Mouse (Mus musculus) limb, embryonic 13.5 days (tissue): ENCODE measurements around the gene Serpina3i. TPM values are rescaled to one million over a fixed set of nuclear protein-coding genes. Genes with fewer than 3 reads are reported as not detected.

Experiments
- ATAC-seq: fragments of 200-750 bp; cut with Nextera tagmentation; 2 replicates; pipeline ENCODE4 v1.8.0; 2017; ENCODE audit warnings: low read depth, moderate number of reproducible peaks, moderate TSS enrichment; ENCODE audit not compliant: low FRiP score
- H3K27ac ChIP-seq: fragments of 300-500 bp; sonication (generic); 2 replicates; pipeline ENCODE4 v1.5.1; 2015; ENCODE audit warnings: inconsistent platforms, mild to moderate bottlenecking, moderate library complexity
- H3K27me3 ChIP-seq: fragments of 300-500 bp; sonication (generic); 2 replicates; pipeline ENCODE4 v1.6.1; 2015; ENCODE audit warnings: mild to moderate bottlenecking, inconsistent platforms
- H3K36me3 ChIP-seq: fragments of 300-500 bp; sonication (generic); 2 replicates; pipeline ENCODE4 v1.6.1; 2015; ENCODE audit warnings: inconsistent platforms, mild to moderate bottlenecking, moderate library complexity
- H3K4me1 ChIP-seq: fragments of 300-500 bp; sonication (generic); 2 replicates; pipeline ENCODE4 v1.6.1; 2015; ENCODE audit warnings: inconsistent platforms
- H3K4me2 ChIP-seq: fragments of 300-500 bp; sonication (generic); replicated peaks from 2 replicates; pipeline ENCODE4 v1.6.1; 2015; ENCODE audit warnings: inconsistent platforms, mild to moderate bottlenecking, moderate library complexity
- H3K4me3 ChIP-seq: fragments of 300-500 bp; sonication (generic); 2 replicates; pipeline ENCODE4 v1.5.1; 2015; ENCODE audit warnings: moderate library complexity, mild to moderate bottlenecking, inconsistent platforms
- H3K9ac ChIP-seq: fragments of 300-500 bp; sonication (generic); 2 replicates; pipeline ENCODE4 v1.6.1; 2015; ENCODE audit warnings: mild to moderate bottlenecking, inconsistent platforms
- H3K9me3 ChIP-seq: fragments of 300-500 bp; sonication (generic); 2 replicates; pipeline ENCODE4 v1.6.1; 2016; ENCODE audit warnings: inconsistent platforms
- WGBS: fragments of 180-500 bp; shearing (Covaris S2); methylation state at CpG from one replicate; pipeline ENCODE4 v1.1.7; 2015; 5-methylcytosine and 5-hydroxymethylcytosine counted together
- polyA plus RNA-seq: library from polyadenylated mRNA; unstranded; fragments of >200 nt; fragmentation: Nextera tagmentation; extraction: Ambion mirVana; gene quantifications from 2 replicates; pipeline ENCODE4 v1.2.1, GENCODE M21; 2015

Serpina3i gene
- polyA plus RNA-seq, 1 experiment from 2014 or later = 0.59 TPM

- Histone ChIP-seq H3K9me3 (no peaks in the 10 kb centered on the region), H3K4me1 (no peaks in the 10 kb centered on the region), H3K4me3 (no peak overlapping the region), H3K27me3 (no peaks in the 10 kb centered on the region), H3K36me3 (no peaks in the 10 kb centered on the region), H3K27ac (no peak overlapping the region), H3K4me2 (no peak overlapping the region), H3K9ac (no peak overlapping the region)
- WGBS = 70% methylated on average over 3 of the region's 3 CpGs
- no peak for ATAC-seq
Measured at GRCm38 (mm10) chr12:104245595-104245994, 17.3 kb upstream of the Serpina3i start.

GRCm38 (mm10) chr12:104247553-104248002 lies 15.3 kb upstream of the Serpina3i start:
- no peaks in the 10 kb centered on the region for H3K9me3 ChIP-seq
- no peak overlapping the region for H3K4me2 ChIP-seq
- no peaks in the 10 kb centered on the region for H3K36me3 ChIP-seq
- no peak overlapping the region for H3K4me3 ChIP-seq
- no peaks in the 10 kb centered on the region for H3K27me3 ChIP-seq
- H3K4me1 ChIP-seq = no peaks in the 10 kb centered on the region
- ATAC-seq = peak; percentile 52
- no peak overlapping the region for H3K9ac ChIP-seq
- H3K27ac ChIP-seq = no peak overlapping the region

- ATAC-seq = no peak
- WGBS = 63% methylated on average over 3 of the region's 3 CpGs
Measured at GRCm38 (mm10) chr12:104248231-104248630, 14.7 kb upstream of the Serpina3i start.

GRCm38 (mm10) chr12:104261041-104261440 lies 1.9 kb upstream of the Serpina3i start:
- no peaks in the 10 kb centered on the region for H3K27me3 ChIP-seq
- no peak overlapping the region for H3K9ac ChIP-seq
- H3K27ac ChIP-seq = no peak overlapping the region
- H3K4me3 ChIP-seq = no peak overlapping the region
- WGBS = 27% methylated on average over 3 of the region's 3 CpGs
- H3K9me3 ChIP-seq = no peaks in the 10 kb centered on the region
- ATAC-seq = no peak
- H3K4me1 ChIP-seq = peaks cover 9% of the 10 kb centered on the region
- H3K36me3 ChIP-seq = no peaks in the 10 kb centered on the region
- no peak overlapping the region for H3K4me2 ChIP-seq

More at GRCm38 (mm10) chr12:104248231-104248630, 14.7 kb upstream of the Serpina3i start:
- Histone ChIP-seq H3K9ac (no peak overlapping the region), H3K27ac (no peak overlapping the region), H3K36me3 (no peaks in the 10 kb centered on the region), H3K9me3 (no peaks in the 10 kb centered on the region), H3K4me2 (no peak overlapping the region), H3K4me3 (no peak overlapping the region), H3K27me3 (no peaks in the 10 kb centered on the region), H3K4me1 (no peaks in the 10 kb centered on the region)

- H3K9ac ChIP-seq = no peak overlapping the region
- 80% methylated on average over 3 of the region's 3 CpGs for WGBS
- no peak overlapping the region for H3K4me2 ChIP-seq
- H3K9me3 ChIP-seq = no peaks in the 10 kb centered on the region
- H3K27me3 ChIP-seq = no peaks in the 10 kb centered on the region
- H3K27ac ChIP-seq = no peak overlapping the region
- ATAC-seq = no peak
- H3K4me1 ChIP-seq = peaks cover 9% of the 10 kb centered on the region
- no peak overlapping the region for H3K4me3 ChIP-seq
- no peaks in the 10 kb centered on the region for H3K36me3 ChIP-seq
Measured at GRCm38 (mm10) chr12:104266374-104266773, 3.5 kb downstream of the Serpina3i start.

- Histone ChIP-seq H3K4me1 (peaks cover 15% of the 10 kb centered on the region), H3K4me2 (0 out of 2 replicates have a peak overlapping the region, but pooled peaks have one; percentile 11), H3K4me3 (no peak overlapping the region), H3K27me3 (no peaks in the 10 kb centered on the region), H3K9me3 (no peaks in the 10 kb centered on the region), H3K27ac (no peak overlapping the region), H3K9ac (no peak overlapping the region), H3K36me3 (no peaks in the 10 kb centered on the region)
- ATAC-seq = no peak
- 63% methylated on average over 18 of the region's 18 CpGs for WGBS
Measured at GRCm38 (mm10) chr12:104278216-104279055, 15.5 kb downstream of the Serpina3i start.

GRCm38 (mm10) chr12:104279056-104279435 lies 16.1 kb downstream of the Serpina3i start:
- no peaks in the 10 kb centered on the region for H3K36me3 ChIP-seq
- WGBS = 3% methylated on average over 3 of the region's 3 CpGs
- no peak for ATAC-seq

GRCm38 (mm10) chr12:104283380-104283779 lies 20.5 kb downstream of the Serpina3i start:
- H3K36me3 ChIP-seq = no peaks in the 10 kb centered on the region
- no peaks in the 10 kb centered on the region for H3K27me3 ChIP-seq
- ATAC-seq = no peak
- no peak overlapping the region for H3K4me3 ChIP-seq
- no peak overlapping the region for H3K4me2 ChIP-seq
- 88% methylated on average over 11 of the region's 11 CpGs for WGBS
- H3K9ac ChIP-seq = no peak overlapping the region
- H3K4me1 ChIP-seq = peaks cover 9% of the 10 kb centered on the region
- H3K9me3 ChIP-seq = no peaks in the 10 kb centered on the region
- no peak overlapping the region for H3K27ac ChIP-seq

More at GRCm38 (mm10) chr12:104279056-104279435, 16.1 kb downstream of the Serpina3i start:
- no peak overlapping the region for H3K9ac ChIP-seq
- no peaks in the 10 kb centered on the region for H3K9me3 ChIP-seq
- H3K4me1 ChIP-seq = peaks cover 15% of the 10 kb centered on the region
- H3K4me3 ChIP-seq = no peak overlapping the region
- H3K4me2 ChIP-seq = 0 out of 2 replicates have a peak overlapping the region, but pooled peaks have one; percentile 11
- H3K27me3 ChIP-seq = no peaks in the 10 kb centered on the region
- no peak overlapping the region for H3K27ac ChIP-seq

- ATAC-seq = no peak
- Histone ChIP-seq H3K36me3 (no peaks in the 10 kb centered on the region), H3K27me3 (no peaks in the 10 kb centered on the region), H3K4me3 (no peak overlapping the region), H3K4me1 (no peaks in the 10 kb centered on the region), H3K27ac (no peak overlapping the region), H3K9ac (no peak overlapping the region), H3K4me2 (no peak overlapping the region), H3K9me3 (no peaks in the 10 kb centered on the region)
Measured at GRCm38 (mm10) chr12:104288336-104288735, 25.4 kb downstream of the Serpina3i start.

GRCm38 (mm10) chr12:104289872-104290271 lies 26.9 kb downstream of the Serpina3i start:
- H3K9me3 ChIP-seq = no peaks in the 10 kb centered on the region
- no peak overlapping the region for H3K4me2 ChIP-seq
- H3K4me1 ChIP-seq = no peaks in the 10 kb centered on the region
- H3K9ac ChIP-seq = no peak overlapping the region
- ATAC-seq = no peak
- no peaks in the 10 kb centered on the region for H3K27me3 ChIP-seq
- no peaks in the 10 kb centered on the region for H3K36me3 ChIP-seq
- H3K27ac ChIP-seq = no peak overlapping the region
- whole genome bisulfite sequencing = 45% methylated on average over 4 of the region's 4 CpGs
- no peak overlapping the region for H3K4me3 ChIP-seq

GRCm38 (mm10) chr12:104293963-104294362 lies 31.0 kb downstream of the Serpina3i start:
- Histone ChIP-seq H3K36me3 (no peaks in the 10 kb centered on the region), H3K4me2 (no peak overlapping the region), H3K27ac (no peak overlapping the region), H3K4me1 (no peaks in the 10 kb centered on the region), H3K27me3 (no peaks in the 10 kb centered on the region), H3K9ac (no peak overlapping the region), H3K4me3 (no peak overlapping the region), H3K9me3 (no peaks in the 10 kb centered on the region)
- 88% methylated on average over 2 of the region's 2 CpGs for WGBS
- ATAC-seq = no peak

GRCm38 (mm10) chr12:104298049-104298448 lies 35.1 kb downstream of the Serpina3i start:
- Histone ChIP-seq H3K4me1 (no peaks in the 10 kb centered on the region), H3K36me3 (no peaks in the 10 kb centered on the region), H3K27me3 (no peaks in the 10 kb centered on the region), H3K9ac (no peak overlapping the region), H3K4me3 (no peak overlapping the region), H3K27ac (no peak overlapping the region), H3K9me3 (no peaks in the 10 kb centered on the region), H3K4me2 (no peak overlapping the region)
- WGBS = 91% methylated on average over 2 of the region's 2 CpGs
- no peak for ATAC-seq

GRCm38 (mm10) chr12:104305991-104306390 lies 43.1 kb downstream of the Serpina3i start:
- H3K9me3 ChIP-seq = no peaks in the 10 kb centered on the region
- WGBS = 80% methylated on average over 4 of the region's 4 CpGs
- no peak overlapping the region for H3K9ac ChIP-seq
- no peak for ATAC-seq
- no peak overlapping the region for H3K27ac ChIP-seq
- H3K4me1 ChIP-seq = no peaks in the 10 kb centered on the region
- H3K27me3 ChIP-seq = no peaks in the 10 kb centered on the region
- no peaks in the 10 kb centered on the region for H3K36me3 ChIP-seq
- H3K4me2 ChIP-seq = no peak overlapping the region
- no peak overlapping the region for H3K4me3 ChIP-seq
